ENCODE assay signal across 16 mouse cellular contexts in the genomic region with DNA sequence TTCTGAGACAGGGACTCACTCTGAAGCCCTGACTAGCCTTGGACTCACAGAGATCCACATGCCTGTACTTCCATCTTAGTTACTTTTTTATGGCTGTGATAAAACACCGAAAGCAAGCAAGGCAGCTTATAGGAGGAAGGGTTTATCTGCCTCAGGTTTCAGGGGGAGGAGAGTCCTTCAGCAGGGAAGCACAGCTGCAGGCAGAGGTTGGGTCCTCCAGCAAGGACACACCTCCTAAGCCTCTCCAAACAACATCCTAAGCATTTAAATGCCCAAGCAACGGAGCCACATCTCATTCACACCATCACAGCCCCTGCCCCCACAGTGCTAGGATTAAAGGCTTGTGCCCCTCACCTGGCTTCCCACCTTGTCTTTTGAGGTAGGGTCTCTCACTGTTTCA.
"Had no signal": no experiment of that assay in that cellular context is flagged by ENCODE, and none has a peak within 500 bp of the region (broad histone marks: within the 10 kb centered on the region; RNA-seq: fewer than 3 reads in every experiment).

No protein-coding gene starts in this region.

- H3K4me2 ChIP-seq: liver, embryonic 13.5 days; lung, embryonic 15.5 days; midbrain, embryonic 11.5 days; midbrain, embryonic 15.5 days; neural tube, embryonic 13.5 days had no signal

- H3K27me3 ChIP-seq: liver, embryonic 13.5 days; lung, embryonic 15.5 days; megakaryocyte, embryonic 14.5 days; midbrain, embryonic 15.5 days; neural tube, embryonic 13.5 days had no signal

- H3K27ac ChIP-seq: left cerebral cortex, adult 2 months; liver, embryonic 13.5 days; lung, embryonic 15.5 days; macrophage; midbrain, embryonic 15.5 days; neural tube, embryonic 13.5 days had no signal

- H3K36me3 ChIP-seq: midbrain, embryonic 15.5 days had no signal

- DNase-seq: kidney, postnatal 25 days; liver; liver, embryonic 13.5 days; liver, postnatal 0 days; lung, postnatal 14 days; retina, postnatal 1 day; right cerebral cortex, postnatal 4 days; spleen, adult 18-20 months; thymus, postnatal 4 days had no signal

- ATAC-seq: liver, postnatal 0 days; midbrain, embryonic 15.5 days had no signal

- H3K4me3 ChIP-seq: left cerebral cortex, adult 2 months; liver, embryonic 13.5 days; lung, embryonic 15.5 days; megakaryocyte, embryonic 14.5 days; midbrain, embryonic 15.5 days; neural tube, embryonic 13.5 days had no signal

- H3K9ac ChIP-seq: liver, embryonic 13.5 days; liver, postnatal 0 days; lung, embryonic 15.5 days; midbrain, embryonic 15.5 days; neural tube, embryonic 13.5 days had no signal

- H3K9me3 ChIP-seq: liver, embryonic 13.5 days; lung, embryonic 15.5 days; midbrain, embryonic 15.5 days; neural tube, embryonic 13.5 days had no signal
